Mouse (Mus musculus) intestine, embryonic 16.5 days (tissue): ENCODE data around the gene Pigz. TPM values are rescaled to one million over a fixed set of nuclear protein-coding genes. Genes with fewer than 3 reads are reported as not detected.

Experiments
- ATAC-seq: fragments of 200-750 bp; cut with Nextera tagmentation; 2 replicates; pipeline ENCODE4 v1.8.0; 2017; ENCODE audit warnings: moderate TSS enrichment, moderate library complexity
- H3K27ac ChIP-seq: fragments of 300-500 bp; sonication (generic); 2 replicates; pipeline ENCODE4 v1.5.1; 2014; ENCODE audit warnings: mild to moderate bottlenecking, low read length
- H3K27me3 ChIP-seq: fragments of 300-500 bp; sonication (generic); replicated peaks from 2 replicates; pipeline ENCODE4 v1.6.1; 2014; ENCODE audit warnings: low read length, control low read depth, mixed read lengths; ENCODE audit not compliant: control insufficient read depth, insufficient read depth
- H3K36me3 ChIP-seq: fragments of 300-500 bp; sonication (generic); 2 replicates; pipeline ENCODE4 v1.6.1; 2014; ENCODE audit warnings: low read length, control low read depth; ENCODE audit not compliant: control insufficient read depth, insufficient read depth
- H3K4me1 ChIP-seq: fragments of 300-500 bp; sonication (generic); 2 replicates; pipeline ENCODE4 v1.6.1; 2014; ENCODE audit warnings: low read length, control low read depth, mixed read lengths; ENCODE audit not compliant: control insufficient read depth, insufficient read depth
- H3K4me2 ChIP-seq: fragments of 300-500 bp; sonication (generic); 2 replicates; pipeline ENCODE4 v1.6.1; 2014; ENCODE audit warnings: low read depth, low read length, control low read depth
- H3K4me3 ChIP-seq: fragments of 300-500 bp; sonication (generic); 2 replicates; pipeline ENCODE4 v1.5.1; 2014; ENCODE audit warnings: mild to moderate bottlenecking, low read length
- H3K9ac ChIP-seq: fragments of 300-500 bp; sonication (generic); 2 replicates; pipeline ENCODE4 v1.6.1; 2014; ENCODE audit warnings: low read depth, low read length
- H3K9me3 ChIP-seq: fragments of 300-500 bp; sonication (generic); 2 replicates; pipeline ENCODE4 v1.6.1; 2016; ENCODE audit warnings: low read length, control low read depth; ENCODE audit not compliant: control insufficient read depth
- WGBS: fragments of 180-500 bp; shearing (Covaris S2); extraction: QIAGEN DNeasy Blood & Tissue Kit; methylation state at CpG from one replicate; pipeline ENCODE4 v1.1.7; 2014; 5-methylcytosine and 5-hydroxymethylcytosine counted together
- polyA plus RNA-seq: library from polyadenylated mRNA; unstranded; fragments of >200 nt; fragmentation: Nextera tagmentation; extraction: Ambion mirVana; gene quantifications from 2 replicates; pipeline ENCODE4 v1.2.1, GENCODE M21; 2015

The Pigz gene
- polyA plus RNA-seq = 0.40 and 0.70 TPM in 2 replicates

GRCm38 (mm10) chr16:31933751-31934549 lies at the start of gene Pigz:
TSS of gene Pigz (plus strand) at chr16:31933851.
- peaks cover 33% of the 10 kb centered on the region for H3K27me3 ChIP-seq
- no peaks in the 10 kb centered on the region for H3K36me3 ChIP-seq
- H3K27ac ChIP-seq = no peak within 1 kb of the TSS
- peaks cover 5% of the 10 kb centered on the region; the same call in 1 of the 2 replicates for H3K9me3 ChIP-seq
- peak within 1 kb of the TSS; percentile 63 for H3K9ac ChIP-seq
- H3K4me2 ChIP-seq = peak within 1 kb of the TSS; percentile 69
- WGBS = 10% methylated on average over 42 of the region's 42 CpGs
- peaks cover 8% of the 10 kb centered on the region for H3K4me1 ChIP-seq
- ATAC-seq = peak; percentile 30; the same call in 1 of the 2 replicates
- H3K4me3 ChIP-seq = peak within 1 kb of the TSS; percentile 52

DNA sequence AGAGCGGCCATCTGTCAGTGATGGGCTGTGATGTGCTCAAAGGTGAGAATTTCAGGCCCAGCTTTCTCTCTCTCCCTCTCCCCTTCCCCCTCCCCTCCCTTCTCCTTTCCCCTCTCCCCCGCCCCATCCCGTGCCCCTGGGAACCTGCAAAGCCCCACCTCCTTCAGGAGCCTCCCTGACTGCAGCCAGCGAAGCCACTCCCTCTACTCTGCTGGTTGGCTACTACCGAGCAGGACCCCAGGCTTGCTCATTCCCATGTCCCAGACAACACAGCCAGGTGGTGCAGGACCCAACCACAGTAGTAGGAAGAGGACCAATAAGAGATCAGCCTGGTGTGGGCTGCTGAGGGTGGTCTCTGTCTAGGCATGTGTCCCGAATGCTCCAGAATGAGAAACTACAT lies 49.7 kb upstream of the Pigz start:
- no peaks in the 10 kb centered on the region for H3K36me3 ChIP-seq
- peaks cover 7% of the 10 kb centered on the region for H3K4me1 ChIP-seq
- ATAC-seq = no peak
- no peak overlapping the region for H3K4me2 ChIP-seq
- H3K9me3 ChIP-seq = no peaks in the 10 kb centered on the region
- H3K27ac ChIP-seq = no peak overlapping the region
- H3K27me3 ChIP-seq = no peaks in the 10 kb centered on the region
- no peak overlapping the region for H3K9ac ChIP-seq
- WGBS = 27% methylated on average over 6 of the region's 6 CpGs
- no peak overlapping the region for H3K4me3 ChIP-seq

DNA sequence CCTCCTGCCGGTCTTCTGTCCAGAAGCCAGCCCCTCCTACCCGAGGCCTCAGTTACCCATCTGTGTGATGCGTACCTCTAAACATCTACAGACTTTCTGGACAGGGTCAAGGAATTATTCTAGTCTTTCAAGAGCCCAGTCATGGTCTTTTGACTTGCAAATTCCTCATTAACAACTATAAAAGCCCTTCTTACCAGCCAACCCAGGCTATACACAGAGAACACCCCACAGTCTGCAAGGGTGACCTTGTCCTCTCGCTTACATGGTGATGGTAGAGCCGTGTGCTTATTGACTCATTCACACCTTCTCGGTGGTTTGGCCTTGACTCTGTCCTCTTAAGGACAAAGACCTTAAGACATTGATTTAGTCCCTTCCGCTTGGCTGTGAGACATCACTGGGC lies 42.7 kb upstream of the Pigz start:
- H3K4me3 ChIP-seq = no peak overlapping the region
- H3K27ac ChIP-seq = no peak overlapping the region
- H3K4me1 ChIP-seq = no peaks in the 10 kb centered on the region
- no peak overlapping the region for H3K4me2 ChIP-seq
- H3K36me3 ChIP-seq = no peaks in the 10 kb centered on the region
- no peak overlapping the region for H3K9ac ChIP-seq
- H3K27me3 ChIP-seq = no peaks in the 10 kb centered on the region
- H3K9me3 ChIP-seq = no peaks in the 10 kb centered on the region
- no peak for ATAC-seq
- 77% methylated on average over 7 of the region's 7 CpGs for WGBS

DNA sequence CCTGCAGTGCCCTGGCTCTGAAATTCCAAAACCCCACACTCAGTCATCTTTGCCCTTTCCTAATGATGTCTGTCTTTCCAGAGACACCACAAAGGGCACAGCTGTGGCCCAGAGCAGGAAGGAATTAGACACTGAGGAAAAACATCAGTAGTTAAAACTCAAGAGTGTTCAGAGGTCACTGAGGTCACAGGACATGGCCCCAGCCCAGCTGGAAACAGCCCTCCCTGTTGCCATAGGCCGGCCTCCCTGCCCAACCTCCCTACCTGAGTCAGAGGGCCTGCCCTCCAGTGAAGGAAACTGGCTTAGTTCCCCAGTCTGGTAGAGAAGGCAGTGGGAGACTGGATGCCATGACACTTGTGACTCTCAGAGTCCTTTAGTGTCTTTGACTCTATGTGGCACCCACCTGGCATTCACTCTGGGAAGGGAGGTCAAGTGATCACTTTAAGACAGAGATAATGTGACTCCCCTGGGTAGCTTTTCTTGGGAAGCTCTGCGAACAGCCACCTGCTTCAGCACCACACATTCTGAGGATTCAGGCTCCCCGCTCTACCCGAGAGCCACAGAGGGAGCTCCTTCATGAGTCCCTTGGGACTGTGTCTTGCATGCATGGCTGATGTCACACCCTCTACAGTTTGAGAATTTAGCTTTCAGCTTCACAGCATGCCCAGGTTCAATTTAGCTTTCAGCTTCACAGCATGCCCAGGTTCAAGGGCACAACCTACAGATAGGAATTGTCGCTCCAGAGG lies 40.1 kb upstream of the Pigz start:
- Histone ChIP-seq H3K27me3 (no peaks in the 10 kb centered on the region), H3K9ac (no peak overlapping the region), H3K4me2 (no peak overlapping the region), H3K4me1 (peaks cover 8% of the 10 kb centered on the region; the same call in 1 of the 2 replicates), H3K9me3 (no peaks in the 10 kb centered on the region), H3K36me3 (no peaks in the 10 kb centered on the region), H3K4me3 (no peak overlapping the region), H3K27ac (no peak overlapping the region)
- 69% methylated on average over 5 of the region's 5 CpGs for WGBS
- no peak for ATAC-seq

GRCm38 (mm10) chr16:31896971-31897774 lies 36.5 kb upstream of the Pigz start:
- peak overlapping the region; percentile 51 for H3K9ac ChIP-seq
- 15% methylated on average over 29 of the region's 29 CpGs for WGBS
- H3K27ac ChIP-seq = no peak overlapping the region
- ATAC-seq = peak; percentile 59
- no peaks in the 10 kb centered on the region for H3K27me3 ChIP-seq
- H3K4me2 ChIP-seq = peak overlapping the region; percentile 58
- H3K36me3 ChIP-seq = no peaks in the 10 kb centered on the region
- H3K9me3 ChIP-seq = peaks cover 9% of the 10 kb centered on the region; the same call in 1 of the 2 replicates
- H3K4me3 ChIP-seq = peak overlapping the region; percentile 25
- peaks cover 8% of the 10 kb centered on the region; the same call in 1 of the 2 replicates for H3K4me1 ChIP-seq

DNA sequence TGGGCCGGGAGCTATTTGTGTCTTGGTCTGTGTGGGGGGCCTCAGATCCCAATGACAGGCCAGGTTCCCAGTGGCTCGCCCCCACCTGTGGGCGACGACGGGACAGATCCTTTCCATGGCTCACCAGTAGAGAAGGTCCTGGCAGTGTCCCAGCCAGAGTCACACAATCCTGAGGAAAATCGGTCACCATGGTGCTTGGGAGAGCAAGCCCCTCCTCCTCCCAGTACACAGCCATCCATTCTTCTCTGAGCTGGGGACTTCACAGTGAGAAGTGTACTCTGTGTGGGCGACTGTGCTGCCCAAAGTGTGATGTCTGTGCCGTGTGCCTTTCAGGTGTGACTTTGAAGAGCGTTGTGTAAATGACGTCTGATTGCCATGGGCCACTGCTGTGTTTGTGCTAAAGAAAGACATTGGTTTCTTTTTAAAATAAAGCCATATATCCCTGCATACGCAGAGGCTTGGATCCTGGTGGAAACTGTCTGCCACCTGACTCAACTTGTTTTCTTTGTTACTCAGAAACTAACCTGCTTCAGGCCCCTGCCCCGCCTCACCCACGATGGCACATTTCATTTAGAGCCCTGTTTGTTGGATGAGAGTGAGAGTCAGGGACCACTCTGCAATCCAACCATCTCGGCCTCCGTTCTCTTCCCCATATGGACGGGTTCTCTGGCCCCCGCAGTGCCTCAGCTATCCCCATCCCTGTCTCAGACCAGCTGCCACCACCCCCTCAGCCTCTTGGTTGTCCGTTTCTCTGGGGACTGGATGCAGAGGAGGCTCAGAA lies 34.9 kb upstream of the Pigz start:
- Histone ChIP-seq H3K27me3 (no peaks in the 10 kb centered on the region), H3K4me2 (no peak overlapping the region), H3K4me3 (no peak overlapping the region), H3K36me3 (no peaks in the 10 kb centered on the region), H3K9ac (no peak overlapping the region), H3K4me1 (peaks cover 8% of the 10 kb centered on the region; the same call in 1 of the 2 replicates), H3K27ac (no peak overlapping the region), H3K9me3 (peaks cover 9% of the 10 kb centered on the region; the same call in 1 of the 2 replicates)
- WGBS = 83% methylated on average over 18 of the region's 18 CpGs
- ATAC-seq = no peak

DNA sequence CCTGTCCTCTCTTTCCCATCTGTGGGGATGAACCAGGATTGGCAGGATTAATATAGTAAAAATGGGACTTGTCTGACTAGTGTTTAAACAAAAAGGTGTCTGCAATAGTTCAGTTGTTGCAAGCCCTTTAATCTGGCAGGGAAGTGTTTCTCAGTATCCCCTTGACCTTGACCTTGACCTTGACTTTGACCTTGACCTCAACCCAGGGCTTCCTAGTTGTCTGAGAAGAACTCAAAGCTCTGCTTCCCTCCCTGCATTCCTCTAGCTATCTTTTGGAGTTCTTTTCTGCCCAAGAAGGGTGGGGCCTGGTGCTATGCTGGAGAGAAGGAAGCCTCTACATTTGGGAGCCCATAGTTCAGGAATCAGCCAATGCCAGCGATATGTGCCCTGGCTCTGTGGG lies 31.8 kb upstream of the Pigz start:
- Histone ChIP-seq H3K4me2 (no peak overlapping the region), H3K4me1 (peaks cover 22% of the 10 kb centered on the region)
- 70% methylated on average over 1 of the region's 1 CpGs for WGBS

DNA sequence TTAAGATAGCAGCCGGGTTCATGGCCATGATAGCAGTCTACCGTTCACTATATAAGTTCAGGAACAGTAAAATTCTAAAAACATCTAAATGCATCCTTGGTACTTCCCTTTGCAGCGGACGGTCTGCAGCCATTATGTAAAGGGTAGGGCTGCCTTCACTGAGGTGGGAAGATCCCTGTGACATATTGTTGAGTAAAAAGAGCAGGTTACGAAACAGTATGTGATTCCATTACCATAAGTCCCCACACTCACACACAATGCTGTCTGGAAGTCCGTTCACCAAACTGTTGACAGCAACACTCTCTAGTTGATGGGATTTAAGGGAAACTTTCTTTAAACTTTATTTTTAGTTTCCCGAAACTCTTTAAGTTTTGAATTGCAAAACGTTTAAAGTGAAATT lies 30.4 kb upstream of the Pigz start:
- no peak overlapping the region for H3K4me3 ChIP-seq
- peaks cover 16% of the 10 kb centered on the region for H3K4me1 ChIP-seq
- no peaks in the 10 kb centered on the region for H3K27me3 ChIP-seq
- no peak overlapping the region for H3K4me2 ChIP-seq
- 87% methylated on average over 8 of the region's 8 CpGs for WGBS
- H3K36me3 ChIP-seq = no peaks in the 10 kb centered on the region
- ATAC-seq = no peak
- H3K27ac ChIP-seq = no peak overlapping the region
- no peak overlapping the region for H3K9ac ChIP-seq
- peaks cover 9% of the 10 kb centered on the region; the same call in 1 of the 2 replicates for H3K9me3 ChIP-seq

More for the DNA sequence above, 31.8 kb upstream of the Pigz start:
- Histone ChIP-seq H3K9me3 (peaks cover 9% of the 10 kb centered on the region; the same call in 1 of the 2 replicates), H3K9ac (no peak overlapping the region), H3K27me3 (no peaks in the 10 kb centered on the region), H3K27ac (no peak overlapping the region), H3K4me3 (no peak overlapping the region), H3K36me3 (no peaks in the 10 kb centered on the region)
- no peak for ATAC-seq
